Mouse (Mus musculus) liver, embryonic 14.5 days (tissue): ENCODE data around the gene Tnrc6a.

Experiments used
- CTCF ChIP-seq: IDR thresholded peaks from 2 replicates; pipeline ENCODE4 v1.5.1; 2016; ENCODE audit warnings: antibody characterized with exemption, low read depth, control low read depth
- EP300 ChIP-seq: IDR thresholded peaks from 2 replicates; pipeline ENCODE4 v1.6.1; 2016; ENCODE audit warnings: antibody characterized with exemption, low read depth

GRCm38 (mm10) chr7:123120516-123120915, 3.2 kb upstream of the Tnrc6a start:
- TF ChIP-seq EP300 (no peak), CTCF (no peak)
